Mouse (Mus musculus): ENCODE data around the gene Pnkd. TPM values are rescaled to one million over a fixed set of nuclear protein-coding genes. Genes with fewer than 3 reads are reported as not detected.

Gene Pnkd
- polyA plus RNA-seq, 1 experiment from 2014 or later, result 225 TPM

DNA sequence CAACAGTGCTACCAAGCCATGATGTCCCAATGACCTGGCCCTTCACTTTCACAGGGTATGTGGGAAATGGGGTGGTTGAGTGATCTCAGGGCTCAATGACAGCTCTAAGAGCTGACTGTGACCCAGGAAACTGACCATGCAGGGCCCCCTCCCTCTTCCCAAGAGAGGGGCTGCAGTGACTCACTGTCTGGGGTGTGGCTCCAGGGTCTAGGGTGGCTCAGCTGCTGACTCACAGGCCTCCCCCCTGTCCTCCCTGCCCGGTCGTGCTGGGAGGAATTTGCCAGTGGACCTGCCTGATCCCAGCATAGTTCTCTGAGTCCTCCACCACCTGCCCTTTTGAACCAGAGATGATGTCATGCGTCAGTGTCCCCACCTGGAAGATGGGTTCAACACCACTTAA is 12.5 kb downstream of the Pnkd start:
- no peak overlapping the region for H3K4me3 ChIP-seq (ENCODE audit: low read depth, low read length)
- peak overlapping the region; percentile 4 for H3K4me2 ChIP-seq
- peaks cover 71% of the 10 kb centered on the region for H3K4me1 ChIP-seq (ENCODE audit: control insufficient read depth, insufficient read depth, low read length)
- no peaks in the 10 kb centered on the region for H3K9me3 ChIP-seq (replicated peaks; ENCODE audit: control insufficient read depth, low read length)
- ATAC-seq (replicated peaks; ENCODE audit: insufficient number of reproducible peaks, low FRiP score, low TSS enrichment), result no peak
- no peak overlapping the region; the same call in 1 of the 2 replicates for H3K9ac ChIP-seq (ENCODE audit: low read depth, low read length)
- 31% methylated on average over 3 of the region's 3 CpGs for WGBS (ENCODE audit: insufficient replicate concordance)
- peak overlapping the region; percentile 99 for H3K27ac ChIP-seq (ENCODE audit: low read depth, low read length)
- H3K36me3 ChIP-seq (ENCODE audit: control insufficient read depth, insufficient read depth, low read length), result peaks cover 12% of the 10 kb centered on the region; the same call in 1 of the 2 replicates
- no peaks in the 10 kb centered on the region for H3K27me3 ChIP-seq (ENCODE audit: control insufficient read depth, insufficient read depth, low read length)

DNA sequence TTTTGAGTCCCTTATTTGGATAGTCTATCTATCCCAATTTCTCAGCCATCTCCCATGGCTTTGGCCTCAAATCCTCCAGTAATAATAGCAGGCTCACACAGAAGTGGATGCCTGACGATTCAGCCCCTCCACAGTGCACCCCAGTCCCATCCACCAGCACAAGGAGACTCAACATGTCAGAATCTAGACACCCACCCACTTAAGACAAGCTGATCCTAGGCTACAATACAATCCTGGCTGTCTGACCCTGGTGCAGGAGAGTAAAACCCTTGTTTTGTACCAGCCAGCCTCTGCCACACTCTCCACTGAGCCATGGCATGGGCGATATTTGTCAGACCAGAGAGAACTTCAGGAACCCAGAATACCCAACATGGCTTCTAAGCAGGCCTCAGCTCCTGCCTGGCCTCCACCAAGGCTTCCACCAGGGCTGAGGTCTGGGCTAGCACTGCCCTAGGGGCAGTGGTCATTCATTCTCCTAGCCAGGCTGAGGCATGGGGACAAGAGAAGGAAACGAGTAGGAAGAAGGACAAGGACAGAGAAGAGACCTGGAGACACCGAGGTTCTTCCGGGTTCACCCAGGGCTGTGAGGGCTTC is 13.5 kb downstream of the Pnkd start:
- Histone ChIP-seq H3K9ac (ENCODE audit: low read depth, low read length) (no peak overlapping the region), H3K27ac (ENCODE audit: low read depth, low read length) (peak overlapping the region; percentile 32; the same call in 1 of the 2 replicates), H3K36me3 (ENCODE audit: control insufficient read depth, insufficient read depth, low read length) (peaks cover 3% of the 10 kb centered on the region; the same call in 1 of the 2 replicates), H3K27me3 (ENCODE audit: control insufficient read depth, insufficient read depth, low read length) (no peaks in the 10 kb centered on the region), H3K9me3 (replicated peaks; ENCODE audit: control insufficient read depth, low read length) (no peaks in the 10 kb centered on the region), H3K4me2 (no peak overlapping the region; the same call in 1 of the 2 replicates), H3K4me3 (ENCODE audit: low read depth, low read length) (no peak overlapping the region), H3K4me1 (ENCODE audit: control insufficient read depth, insufficient read depth, low read length) (peaks cover 77% of the 10 kb centered on the region)
- WGBS (ENCODE audit: insufficient replicate concordance), result 88% methylated on average over 5 of the region's 5 CpGs
- no peak for ATAC-seq (replicated peaks; ENCODE audit: insufficient number of reproducible peaks, low FRiP score, low TSS enrichment)

DNA sequence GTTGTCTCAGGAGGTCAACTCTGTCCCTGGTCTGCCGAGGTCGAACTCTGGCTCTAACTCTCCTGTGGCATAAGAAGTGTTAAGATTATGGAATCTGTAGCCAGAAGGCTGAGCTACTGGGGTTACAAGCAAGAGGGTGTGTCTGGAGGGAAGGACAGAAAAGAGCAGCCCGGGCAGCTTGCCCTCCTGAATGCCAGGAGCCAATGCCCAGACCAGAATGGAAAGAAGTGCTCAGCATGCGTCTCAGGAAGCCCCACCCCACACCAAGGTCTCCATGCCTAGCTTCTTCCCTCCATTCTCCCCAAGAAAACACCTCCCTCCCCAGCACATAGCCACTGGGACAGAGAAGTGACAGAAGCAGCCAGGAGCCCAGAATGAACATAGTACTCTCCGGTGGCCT is 14.3 kb downstream of the Pnkd start:
- Histone ChIP-seq H3K9ac (ENCODE audit: low read depth, low read length) (no peak overlapping the region), H3K27me3 (ENCODE audit: control insufficient read depth, insufficient read depth, low read length) (no peaks in the 10 kb centered on the region), H3K4me1 (ENCODE audit: control insufficient read depth, insufficient read depth, low read length) (peaks cover 73% of the 10 kb centered on the region), H3K27ac (ENCODE audit: low read depth, low read length) (peak overlapping the region; percentile 6; the same call in 1 of the 2 replicates), H3K36me3 (ENCODE audit: control insufficient read depth, insufficient read depth, low read length) (no peaks in the 10 kb centered on the region), H3K4me3 (ENCODE audit: low read depth, low read length) (no peak overlapping the region), H3K9me3 (replicated peaks; ENCODE audit: control insufficient read depth, low read length) (no peaks in the 10 kb centered on the region), H3K4me2 (no peak overlapping the region)
- ATAC-seq (replicated peaks; ENCODE audit: insufficient number of reproducible peaks, low FRiP score, low TSS enrichment), result no peak
- 57% methylated on average over 5 of the region's 5 CpGs for WGBS (ENCODE audit: insufficient replicate concordance)

DNA sequence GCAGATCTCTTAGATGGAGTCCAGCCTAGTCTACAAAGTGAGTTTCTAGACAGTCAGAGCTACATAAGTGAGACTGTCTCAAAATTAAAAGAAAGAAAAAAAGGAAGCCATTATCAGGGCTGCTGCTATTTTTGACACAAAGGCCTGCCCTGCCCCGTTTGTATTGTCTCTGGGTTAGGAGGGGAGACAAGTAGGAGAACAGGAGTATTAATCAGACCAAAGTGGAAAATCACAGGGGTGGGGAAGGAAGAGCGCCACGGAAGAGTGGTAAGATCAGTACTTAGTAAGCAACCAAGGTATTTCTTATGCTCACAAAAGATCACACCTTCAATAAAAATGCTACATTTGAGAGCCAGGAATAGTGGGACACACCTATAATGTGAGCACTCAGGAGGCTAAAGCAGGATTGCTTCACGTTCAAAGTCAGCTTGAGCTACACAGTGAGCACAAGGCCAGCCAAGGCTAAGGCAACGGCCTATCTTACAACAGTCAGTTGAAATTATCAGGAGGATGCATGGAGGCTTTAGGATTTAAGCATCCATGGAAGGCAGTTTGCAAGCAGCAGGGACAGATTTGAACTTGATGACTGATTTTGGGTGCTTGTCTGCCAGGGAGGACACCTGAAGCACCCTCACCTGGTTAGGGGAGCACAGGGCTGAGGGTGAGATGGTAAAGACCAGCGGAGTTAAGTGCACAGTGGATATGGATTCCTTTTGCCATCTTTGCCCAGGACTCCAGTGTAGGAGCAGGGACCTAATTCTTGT is 15.8 kb downstream of the Pnkd start:
- H3K4me2 ChIP-seq, result peak overlapping the region; percentile 20; the same call in 1 of the 2 replicates
- 57% methylated on average over 6 of the region's 6 CpGs for WGBS (ENCODE audit: insufficient replicate concordance)
- no peaks in the 10 kb centered on the region for H3K36me3 ChIP-seq (ENCODE audit: control insufficient read depth, insufficient read depth, low read length)
- H3K27ac ChIP-seq (ENCODE audit: low read depth, low read length), result peak overlapping the region; percentile 41; the same call in 1 of the 2 replicates
- no peaks in the 10 kb centered on the region for H3K27me3 ChIP-seq (ENCODE audit: control insufficient read depth, insufficient read depth, low read length)
- H3K9ac ChIP-seq (ENCODE audit: low read depth, low read length), result no peak overlapping the region; the same call in 1 of the 2 replicates
- no peak for ATAC-seq (replicated peaks; ENCODE audit: insufficient number of reproducible peaks, low FRiP score, low TSS enrichment)
- H3K4me1 ChIP-seq (ENCODE audit: control insufficient read depth, insufficient read depth, low read length), result peaks cover 59% of the 10 kb centered on the region
- no peak overlapping the region for H3K4me3 ChIP-seq (ENCODE audit: low read depth, low read length)
- no peaks in the 10 kb centered on the region for H3K9me3 ChIP-seq (replicated peaks; ENCODE audit: control insufficient read depth, low read length)

DNA sequence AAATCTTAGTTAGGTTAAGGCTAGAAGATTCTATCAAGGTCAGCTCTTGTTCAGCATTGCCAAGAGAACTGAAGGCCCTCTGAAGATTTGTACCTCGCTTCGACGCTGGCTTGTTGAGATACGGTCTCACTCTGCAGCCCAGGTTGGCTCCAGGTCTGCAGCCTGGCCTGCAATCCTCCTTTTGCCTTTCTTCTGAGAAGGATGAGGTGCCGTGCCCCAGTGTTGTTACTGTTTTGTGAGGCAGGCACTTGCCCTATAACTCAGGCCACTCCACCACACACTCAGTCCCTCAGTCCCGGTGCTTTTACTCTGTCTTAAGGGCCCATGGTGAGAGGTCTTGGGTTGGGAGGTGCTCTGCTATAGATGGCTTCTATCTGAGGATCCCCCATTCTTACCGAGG is 17.5 kb downstream of the Pnkd start:
- no peaks in the 10 kb centered on the region for H3K9me3 ChIP-seq (replicated peaks; ENCODE audit: control insufficient read depth, low read length)
- H3K4me3 ChIP-seq (ENCODE audit: low read depth, low read length), result no peak overlapping the region
- H3K27me3 ChIP-seq (ENCODE audit: control insufficient read depth, insufficient read depth, low read length), result no peaks in the 10 kb centered on the region
- no peak overlapping the region for H3K9ac ChIP-seq (ENCODE audit: low read depth, low read length)
- no peaks in the 10 kb centered on the region for H3K36me3 ChIP-seq (ENCODE audit: control insufficient read depth, insufficient read depth, low read length)
- H3K27ac ChIP-seq (ENCODE audit: low read depth, low read length), result no peak overlapping the region
- H3K4me2 ChIP-seq, result no peak overlapping the region
- peaks cover 42% of the 10 kb centered on the region for H3K4me1 ChIP-seq (ENCODE audit: control insufficient read depth, insufficient read depth, low read length)
- WGBS (ENCODE audit: insufficient replicate concordance), result 90% methylated on average over 7 of the region's 7 CpGs
- ATAC-seq (replicated peaks; ENCODE audit: insufficient number of reproducible peaks, low FRiP score, low TSS enrichment), result no peak

DNA sequence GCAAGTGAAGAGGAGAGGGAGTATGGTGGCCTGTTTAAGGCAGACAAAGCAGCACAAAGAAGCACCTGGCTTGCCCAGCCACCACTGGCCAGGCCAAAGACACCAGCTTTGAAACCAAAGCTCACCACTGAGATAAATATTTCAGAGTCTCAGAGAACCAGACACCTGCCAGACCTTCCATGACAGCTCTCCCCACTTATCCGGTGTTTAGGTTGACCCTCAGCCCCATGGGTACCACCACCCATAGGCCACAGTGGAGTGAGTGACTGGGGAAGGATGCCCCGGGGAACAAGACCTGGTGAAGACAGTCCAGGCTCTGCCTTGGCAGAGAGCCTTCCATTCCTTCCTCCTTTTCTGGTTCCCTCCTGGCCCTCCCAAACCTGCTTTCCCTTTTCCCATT is 18.1 kb downstream of the Pnkd start:
- Histone ChIP-seq H3K9ac (ENCODE audit: low read depth, low read length) (no peak overlapping the region), H3K27me3 (ENCODE audit: control insufficient read depth, insufficient read depth, low read length) (no peaks in the 10 kb centered on the region), H3K36me3 (ENCODE audit: control insufficient read depth, insufficient read depth, low read length) (no peaks in the 10 kb centered on the region), H3K4me1 (ENCODE audit: control insufficient read depth, insufficient read depth, low read length) (peaks cover 36% of the 10 kb centered on the region), H3K9me3 (replicated peaks; ENCODE audit: control insufficient read depth, low read length) (no peaks in the 10 kb centered on the region), H3K27ac (ENCODE audit: low read depth, low read length) (no peak overlapping the region), H3K4me2 (peak overlapping the region; percentile 85), H3K4me3 (ENCODE audit: low read depth, low read length) (peak overlapping the region; percentile 73)
- ATAC-seq (replicated peaks; ENCODE audit: insufficient number of reproducible peaks, low FRiP score, low TSS enrichment), result no peak
- 79% methylated on average over 2 of the region's 2 CpGs for WGBS (ENCODE audit: insufficient replicate concordance)

DNA sequence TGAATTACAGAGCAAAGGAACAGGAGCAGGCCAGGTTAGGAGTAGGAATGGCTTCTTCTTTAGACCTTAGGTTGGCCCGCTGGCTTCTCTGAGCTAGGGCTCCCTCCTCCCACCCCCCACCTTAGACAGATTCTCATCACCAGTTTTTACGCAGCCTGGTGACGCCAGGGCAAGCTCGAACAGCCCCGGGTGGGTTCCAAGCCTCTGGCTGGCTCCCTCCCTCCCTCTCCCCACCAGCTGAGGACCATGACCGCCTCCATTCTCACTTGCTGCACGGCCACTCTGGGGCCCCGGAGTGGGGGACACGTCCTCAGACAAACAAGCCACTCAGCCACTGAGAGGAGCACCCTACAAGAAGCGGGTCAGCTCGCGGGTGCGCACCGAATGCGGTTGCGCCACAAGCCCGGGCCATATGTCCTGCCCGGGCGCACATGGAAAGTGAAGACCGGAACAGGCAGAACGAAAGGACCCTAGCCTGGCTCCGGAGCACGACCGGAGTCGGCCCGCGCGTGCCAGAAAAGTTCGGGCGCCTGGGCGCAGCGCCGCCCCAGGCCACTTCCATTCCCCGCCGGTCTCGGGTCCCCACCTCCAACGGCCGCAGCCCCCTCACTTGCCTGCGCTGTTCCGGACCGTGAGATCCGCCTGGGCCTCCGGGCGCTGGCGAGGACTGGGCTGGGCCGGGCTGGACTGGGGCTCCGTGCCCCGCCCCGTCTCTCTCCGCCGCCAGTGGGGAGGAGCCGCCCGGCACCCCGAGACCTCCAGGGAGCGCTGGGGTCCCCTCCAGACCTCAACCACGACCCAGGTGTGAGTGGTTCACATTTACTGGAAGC is 19.0 kb downstream of the Pnkd start:
- no peaks in the 10 kb centered on the region for H3K9me3 ChIP-seq (replicated peaks; ENCODE audit: control insufficient read depth, low read length)
- H3K9ac ChIP-seq (ENCODE audit: low read depth, low read length), result peak overlapping the region; percentile 93
- H3K36me3 ChIP-seq (ENCODE audit: control insufficient read depth, insufficient read depth, low read length), result no peaks in the 10 kb centered on the region
- no peaks in the 10 kb centered on the region for H3K27me3 ChIP-seq (ENCODE audit: control insufficient read depth, insufficient read depth, low read length)
- under 1% methylated on average over 56 of the region's 56 CpGs for WGBS (ENCODE audit: insufficient replicate concordance)
- H3K4me3 ChIP-seq (ENCODE audit: low read depth, low read length), result peak overlapping the region; percentile 73
- H3K27ac ChIP-seq (ENCODE audit: low read depth, low read length), result peak overlapping the region; percentile 87
- peak; percentile 85 for ATAC-seq (replicated peaks; ENCODE audit: insufficient number of reproducible peaks, low FRiP score, low TSS enrichment)
- peaks cover 27% of the 10 kb centered on the region for H3K4me1 ChIP-seq (ENCODE audit: control insufficient read depth, insufficient read depth, low read length)
- H3K4me2 ChIP-seq, result peak overlapping the region; percentile 85

DNA sequence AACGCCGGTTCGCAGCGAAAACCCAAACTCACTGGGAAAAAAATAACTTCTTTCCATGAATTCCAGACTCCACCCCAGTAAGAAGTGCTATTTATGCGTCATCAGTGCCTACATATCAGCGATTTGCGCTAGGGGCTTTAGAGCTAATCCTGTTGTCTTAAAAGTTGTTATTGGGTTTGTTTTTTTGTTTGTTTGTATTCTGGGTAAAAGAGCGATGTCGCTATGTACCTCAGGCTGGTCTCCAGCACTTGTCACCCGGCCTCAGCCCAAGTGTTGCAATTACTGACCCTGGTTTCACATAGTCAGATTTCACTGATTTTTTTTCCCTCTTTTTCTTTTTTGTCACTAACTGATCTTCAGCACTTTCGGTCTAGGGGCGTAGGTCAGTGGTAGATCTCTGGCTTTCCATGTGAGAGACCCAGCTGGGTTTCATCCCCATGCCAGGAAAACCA is 19.6 kb downstream of the Pnkd start:
- Histone ChIP-seq H3K9ac (ENCODE audit: low read depth, low read length) (peak overlapping the region; percentile 93), H3K36me3 (ENCODE audit: control insufficient read depth, insufficient read depth, low read length) (no peaks in the 10 kb centered on the region), H3K4me1 (ENCODE audit: control insufficient read depth, insufficient read depth, low read length) (peaks cover 24% of the 10 kb centered on the region), H3K4me3 (ENCODE audit: low read depth, low read length) (peak overlapping the region; percentile 73), H3K4me2 (peak overlapping the region; percentile 85), H3K27ac (ENCODE audit: low read depth, low read length) (peak overlapping the region; percentile 87), H3K9me3 (replicated peaks; ENCODE audit: control insufficient read depth, low read length) (no peaks in the 10 kb centered on the region), H3K27me3 (ENCODE audit: control insufficient read depth, insufficient read depth, low read length) (no peaks in the 10 kb centered on the region)
- no peak for ATAC-seq (replicated peaks; ENCODE audit: insufficient number of reproducible peaks, low FRiP score, low TSS enrichment)
- WGBS (ENCODE audit: insufficient replicate concordance), result 7% methylated on average over 12 of the region's 12 CpGs
